Mouse (Mus musculus): ENCODE measurements around the gene Tmem108. TPM values are rescaled to one million over a fixed set of nuclear protein-coding genes. Genes with fewer than 3 reads are reported as not detected.

Tmem108 gene
- 1 to 10 TPM; 4.4 to 4.9 TPM for total RNA-seq (2021)
- 10.2 and 10.5 TPM in 2 replicates for polyA plus RNA-seq (2012; rRNA removed)
- long read RNA-seq, full-length matches to known transcripts: 4 of 4 reads
- long read RNA-seq, partial matches to known transcripts: 0 of 4 reads
- long read RNA-seq, other reads (novel, unspliced or antisense): 0 of 4 reads

GRCm38 (mm10) chr9:103761647-103762084, at the start of gene Tmem108:
Gene Tmem108, minus strand, starts transcription at chr9:103761837.
- peak; percentile 94 for DNase-seq

DNA sequence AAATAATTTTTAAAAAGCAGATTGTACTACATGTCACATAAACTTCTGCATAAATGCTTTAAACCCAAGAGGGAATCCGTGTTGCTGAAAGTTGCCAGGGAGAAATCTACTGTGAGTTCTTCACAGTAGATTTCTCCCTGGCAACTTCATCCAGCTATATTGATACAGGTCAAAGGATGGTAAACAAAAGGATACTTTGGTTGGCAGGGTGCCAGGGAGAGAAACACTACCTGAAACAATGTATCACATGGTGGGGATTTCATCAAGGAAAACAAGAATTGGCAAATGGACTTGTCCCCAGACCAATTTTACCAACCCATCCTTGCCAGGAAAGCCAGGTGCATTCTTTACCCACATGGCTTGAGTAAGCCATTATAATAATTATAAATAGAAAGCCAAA, 27.4 kb upstream of the Tmem108 start:
- no peak for DNase-seq

- DNase-seq: no peak
Measured at GRCm38 (mm10) chr9:103784156-103784555, 22.5 kb upstream of the Tmem108 start.

DNA sequence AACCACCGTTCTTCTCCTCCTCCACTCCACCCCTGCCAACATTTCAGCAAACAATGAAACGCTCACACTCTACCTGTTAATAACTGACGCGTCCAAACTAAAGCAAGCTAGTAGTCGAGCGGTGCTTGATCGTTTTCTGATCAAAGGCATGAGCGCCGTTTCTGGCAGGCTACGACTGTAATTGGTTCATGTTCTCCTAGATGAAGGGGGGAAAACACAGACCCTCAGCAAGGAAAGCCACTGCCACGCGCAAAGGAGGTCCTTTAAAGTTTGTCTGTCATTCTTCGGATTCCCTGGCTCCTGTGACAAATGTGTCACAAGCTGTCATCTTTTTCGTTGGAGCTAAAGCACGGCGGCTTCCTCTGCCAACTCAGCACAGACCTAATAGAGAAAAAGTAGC, 21.6 kb upstream of the Tmem108 start:
- DNase-seq: no peak

DNA sequence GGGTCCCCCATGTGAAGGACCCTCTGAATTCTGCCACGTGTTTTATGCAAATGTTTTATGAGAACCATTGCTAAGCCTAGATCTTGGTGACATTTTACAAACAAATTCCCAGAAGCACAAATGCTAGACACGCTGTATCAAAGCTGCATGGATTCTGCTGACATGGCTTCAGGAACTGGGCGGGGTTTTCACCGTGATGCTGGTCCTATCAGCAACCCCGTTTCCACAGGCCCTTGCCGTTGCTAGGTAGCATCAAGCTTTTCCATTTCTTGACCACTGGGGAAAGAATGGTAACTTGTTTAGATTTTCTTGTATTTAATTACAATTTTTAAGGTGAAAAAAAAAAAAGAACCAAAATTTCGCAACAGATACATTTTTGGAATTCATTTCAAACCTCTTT, 20.7 kb upstream of the Tmem108 start:
- DNase-seq: no peak

GRCm38 (mm10) chr9:103781407-103781806, 19.8 kb upstream of the Tmem108 start:
- DNase-seq: no peak

DNA sequence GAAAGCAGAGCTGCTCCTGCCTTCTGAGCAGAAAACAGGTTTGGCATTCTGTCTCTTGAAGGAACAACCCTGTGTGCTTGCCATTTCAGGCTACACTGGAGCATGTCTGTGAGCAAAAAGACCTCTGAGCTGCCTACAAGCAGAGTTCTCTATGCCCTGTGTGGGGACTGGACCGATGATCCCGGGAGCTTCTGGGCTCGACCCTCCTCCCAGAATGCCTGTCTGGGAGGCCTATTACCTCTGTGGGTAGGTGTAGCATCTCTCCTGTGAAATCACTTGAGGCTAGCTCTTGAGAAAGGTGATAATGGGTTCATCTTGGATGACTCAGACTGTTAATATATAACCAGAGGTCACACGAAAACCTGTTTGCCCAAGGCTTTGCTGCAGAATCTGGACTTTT, 19.0 kb upstream of the Tmem108 start:
- DNase-seq: no peak

- DNase-seq: no peak
Measured at GRCm38 (mm10) chr9:103778185-103778584, 16.5 kb upstream of the Tmem108 start.

DNA sequence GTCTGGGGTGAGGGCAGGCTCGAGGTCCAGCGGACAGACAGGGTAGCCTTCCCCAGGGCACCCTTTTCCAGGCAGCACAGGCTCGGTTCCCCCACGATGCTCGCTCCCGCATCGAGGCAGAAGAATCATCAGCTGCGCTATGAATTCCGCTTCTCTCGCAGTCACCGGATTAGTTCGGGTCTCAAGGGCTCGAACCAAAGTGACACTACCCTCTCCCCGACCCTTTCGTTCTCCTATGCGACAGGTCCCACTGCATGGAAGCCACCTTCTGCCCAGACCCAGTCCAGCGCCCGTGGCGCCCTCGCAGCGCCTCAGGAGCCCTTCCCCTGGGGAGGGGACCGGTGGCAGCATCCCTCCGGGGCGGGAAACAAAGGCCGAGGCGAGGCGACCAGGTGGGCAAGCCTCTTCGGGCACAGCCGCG, 476 bp downstream of the Tmem108 start:
- DNase-seq: no peak

DNA sequence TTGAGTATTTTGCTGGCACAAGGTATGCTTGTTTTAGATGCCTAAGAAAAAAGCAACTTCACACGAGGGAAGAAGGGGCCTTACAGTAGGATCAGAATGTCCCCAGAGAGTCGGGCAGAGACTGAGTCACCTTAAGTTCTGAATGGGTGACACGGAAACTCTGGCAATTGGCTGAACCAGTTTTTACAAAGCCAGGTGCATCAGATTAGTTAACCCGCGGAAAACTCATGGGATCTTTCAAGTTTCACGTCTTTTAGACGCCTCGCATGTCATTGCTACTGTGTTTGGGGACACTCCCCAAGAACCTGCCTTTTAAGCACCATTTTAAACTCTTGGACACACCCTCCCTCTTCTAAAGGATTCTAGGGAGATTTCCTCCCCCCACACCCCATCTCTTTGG, 1.3 kb downstream of the Tmem108 start:
- DNase-seq: no peak

DNA sequence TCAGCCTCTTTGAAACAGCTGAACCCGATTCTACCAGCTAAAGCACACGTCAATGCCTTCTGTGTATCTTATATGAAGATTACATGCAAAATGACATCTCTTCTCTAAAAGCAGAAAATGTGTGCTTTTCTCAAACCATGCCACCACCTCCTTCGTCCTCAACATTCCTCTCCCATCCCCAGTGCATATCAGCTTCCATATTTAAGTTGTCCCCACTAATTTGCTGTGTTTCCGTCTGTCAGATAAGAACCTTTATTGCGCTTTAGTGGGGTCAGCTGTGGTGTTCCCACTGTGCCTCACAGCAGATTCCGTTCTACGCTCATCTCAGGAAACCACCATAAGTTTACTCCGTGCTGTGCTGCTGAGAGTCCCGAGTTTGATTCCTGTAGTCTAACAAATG, 1.8 kb downstream of the Tmem108 start:
- DNase-seq: no peak

GRCm38 (mm10) chr9:103758930-103759695, 2.5 kb downstream of the Tmem108 start:
- peak; percentile 79 for DNase-seq

- no peak for DNase-seq
Measured at GRCm38 (mm10) chr9:103758246-103758645, 3.4 kb downstream of the Tmem108 start.

- no peak for DNase-seq
Measured at GRCm38 (mm10) chr9:103752618-103753017, 9.0 kb downstream of the Tmem108 start.

DNA sequence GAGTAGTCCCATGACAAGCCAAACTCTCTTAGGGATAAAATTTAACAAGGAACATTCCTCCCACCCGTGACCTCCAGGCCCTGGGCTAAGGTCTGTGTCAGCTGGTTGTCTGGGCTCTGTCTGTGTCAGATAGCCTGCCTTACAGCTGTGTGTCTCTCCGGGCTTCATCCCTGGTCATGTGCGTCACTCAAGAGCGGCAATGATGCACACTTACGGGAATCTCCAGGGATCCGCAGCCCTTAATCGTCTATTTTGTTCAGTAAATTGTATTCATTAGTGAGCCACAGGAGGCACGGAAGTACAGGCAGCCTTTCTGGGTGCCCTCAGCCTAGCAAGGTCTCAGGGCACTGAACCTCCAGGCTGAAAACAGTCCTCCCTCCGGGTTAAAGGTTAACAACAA, 10.1 kb downstream of the Tmem108 start:
- no peak for DNase-seq

DNA sequence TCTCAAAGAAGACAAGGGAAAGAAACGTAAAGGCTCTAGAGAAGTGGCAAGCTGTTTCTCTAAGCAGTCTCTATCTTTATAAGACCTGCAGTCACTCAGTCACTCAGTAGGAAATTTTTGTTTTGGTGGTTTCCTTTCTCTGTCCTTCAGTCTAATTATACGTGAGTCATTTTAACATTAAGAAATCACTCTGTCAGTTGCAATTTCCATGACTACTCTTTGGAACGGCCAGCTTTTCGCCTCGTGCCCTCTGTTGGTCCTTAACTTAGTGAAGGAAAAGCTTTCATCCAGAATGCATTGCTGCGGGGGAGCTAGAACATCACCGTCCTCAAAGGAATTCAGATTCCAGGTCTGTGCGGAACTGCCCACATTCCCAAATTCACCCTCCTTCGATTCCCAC, 11.1 kb downstream of the Tmem108 start:
- peak; percentile 44 for DNase-seq

- DNase-seq: no peak
Measured at GRCm38 (mm10) chr9:103746598-103746997, 15.0 kb downstream of the Tmem108 start.

DNA sequence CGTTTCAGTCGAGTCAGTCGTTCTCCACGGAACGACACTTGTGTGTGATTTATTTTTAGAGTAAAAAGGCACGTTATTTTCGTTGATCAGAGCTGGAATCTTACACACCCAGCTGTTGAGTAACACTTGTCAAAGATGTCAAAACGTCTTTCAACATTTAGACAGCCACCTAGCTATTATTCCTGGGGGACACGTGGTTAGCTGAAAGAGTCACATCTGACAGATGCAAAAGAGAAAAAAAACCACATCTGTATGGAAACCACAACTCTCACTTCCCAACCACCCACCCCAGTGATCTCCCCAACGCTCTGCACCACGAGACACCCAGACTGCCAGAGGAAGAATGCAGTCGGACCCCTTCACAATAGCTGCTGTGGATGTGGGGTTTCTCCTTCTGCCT, 21.5 kb downstream of the Tmem108 start:
- no peak for DNase-seq

- DNase-seq: no peak
Measured at GRCm38 (mm10) chr9:103739062-103739461, 22.6 kb downstream of the Tmem108 start.

- DNase-seq: no peak
Measured at GRCm38 (mm10) chr9:103729716-103730115, 31.9 kb downstream of the Tmem108 start.

- no peak for DNase-seq
Measured at GRCm38 (mm10) chr9:103726751-103727462, 34.7 kb downstream of the Tmem108 start.

- no peak for DNase-seq
Measured at GRCm38 (mm10) chr9:103725497-103725896, 36.1 kb downstream of the Tmem108 start.

DNA sequence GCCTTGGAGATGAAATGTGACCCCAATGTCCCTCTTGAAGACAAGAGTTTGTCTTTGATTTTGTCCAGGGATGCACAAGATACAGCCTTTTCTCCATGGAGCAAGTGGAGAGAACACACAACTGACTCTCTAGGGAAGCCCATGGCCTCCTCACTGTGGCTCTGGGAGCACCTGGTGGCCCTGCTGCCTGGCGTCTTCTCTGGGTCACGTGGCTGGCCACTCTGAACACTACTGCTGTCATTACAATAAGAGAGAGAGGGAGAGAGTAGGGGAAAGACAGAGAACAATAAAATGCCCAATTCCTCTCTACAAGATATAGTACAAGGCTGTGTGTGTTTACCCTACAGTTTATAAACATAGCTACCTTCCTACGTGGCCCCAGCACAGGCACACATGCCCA, 40.2 kb downstream of the Tmem108 start:
- DNase-seq: no peak

Measured in adrenal gland, adult 2 months (tissue).